ENCODE assay signal across 8 mouse cellular contexts in genomic region chr19:32487595-32488255, GRCm38 (mm10). TPM values are rescaled to one million over a fixed set of nuclear protein-coding genes. Genes with fewer than 3 reads are reported as not detected.
DNase-seq lines count a peak whose midpoint lies in the region; ATAC-seq and TF ChIP-seq lines count a peak whose summit lies in the region.
"Had no signal": no experiment of that assay in that cellular context is flagged by ENCODE, and none has a peak within 500 bp of the region (broad histone marks: within the 10 kb centered on the region; RNA-seq: fewer than 3 reads in every experiment).

No protein-coding gene starts in this region.

- DNase-seq in testis, postnatal 10 days (ENCODE audit: low spot score) = no peak
- no peak for DNase-seq in liver, embryonic 13.5 days
- no peak for DNase-seq in ovary, postnatal 36 days (ENCODE audit: low spot score)
- no peak for DNase-seq in thymus, postnatal 10 days (ENCODE audit: low spot score in 2 of 2)
- DNase-seq: lung, adult 18-20 months had no signal

- no peak overlapping the region for H3K9ac ChIP-seq in forebrain, embryonic 15.5 days (replicated peaks)
- H3K9ac ChIP-seq in liver, embryonic 13.5 days = peak overlapping the region; percentile 93

- H3K36me3 ChIP-seq in testis, adult 2 months (ENCODE audit: control insufficient read depth, insufficient read depth, low read length) = no peaks in the 10 kb centered on the region
- 0 out of 2 replicates have a peak, but pooled peaks cover 5% of the 10 kb centered on the region for H3K36me3 ChIP-seq in forebrain, embryonic 15.5 days
- peaks cover 23% of the 10 kb centered on the region for H3K36me3 ChIP-seq in liver, embryonic 13.5 days

- H3K27ac ChIP-seq in testis, adult 2 months (ENCODE audit: control insufficient read depth, insufficient read depth, low read depth, low read length) = peak overlapping the region; percentile 34; the same call in 1 of the 2 replicates
- H3K27ac ChIP-seq in forebrain, embryonic 15.5 days (replicated peaks) = no peak overlapping the region
- peak overlapping the region; percentile 95 for H3K27ac ChIP-seq in liver, embryonic 13.5 days

- no peak for TF ChIP-seq CTCF in testis, adult 2 months (IDR thresholded peaks at IDR 0.05; ENCODE audit: control insufficient read depth, insufficient read depth, insufficient replicate concordance, low read depth, low read length)

- no peaks in the 10 kb centered on the region for H3K9me3 ChIP-seq in forebrain, embryonic 15.5 days
- H3K9me3 ChIP-seq in liver, embryonic 13.5 days (replicated peaks) = no peaks in the 10 kb centered on the region

- no peaks in the 10 kb centered on the region for H3K27me3 ChIP-seq in testis, adult 2 months (ENCODE audit: control insufficient read depth, insufficient read depth, low read length)
- no peaks in the 10 kb centered on the region for H3K27me3 ChIP-seq in forebrain, embryonic 15.5 days
- H3K27me3 ChIP-seq in liver, embryonic 13.5 days = no peaks in the 10 kb centered on the region

- peak overlapping the region; percentile 84 for H3K4me2 ChIP-seq in forebrain, embryonic 15.5 days (replicated peaks)
- peak overlapping the region; percentile 84 for H3K4me2 ChIP-seq in liver, embryonic 13.5 days

- WGBS in forebrain, embryonic 15.5 days = 90% methylated on average over 8 of the region's 8 CpGs
- WGBS in liver, embryonic 13.5 days (ENCODE audit: insufficient replicate concordance) = 28% methylated on average over 8 of the region's 8 CpGs

- H3K4me1 ChIP-seq in testis, adult 2 months (ENCODE audit: control insufficient read depth, insufficient read depth, low read length) = peaks cover 2% of the 10 kb centered on the region; the same call in 1 of the 2 replicates
- H3K4me1 ChIP-seq in forebrain, embryonic 15.5 days = peaks cover 26% of the 10 kb centered on the region
- peaks cover 66% of the 10 kb centered on the region for H3K4me1 ChIP-seq in liver, embryonic 13.5 days (replicated peaks)

- H3K4me3 ChIP-seq in testis, adult 2 months (ENCODE audit: control insufficient read depth, low read depth, low read length) = no peak overlapping the region; the same call in 1 of the 2 replicates
- H3K4me3 ChIP-seq in forebrain, embryonic 15.5 days = no peak overlapping the region
- H3K4me3 ChIP-seq in liver, embryonic 13.5 days (replicated peaks) = peak overlapping the region; percentile 86

- TF ChIP-seq POLR2A in testis, adult 2 months (IDR thresholded peaks at IDR 0.05; ENCODE audit: control insufficient read depth, low read depth, low read length) = no peak

- no peak for ATAC-seq in forebrain, embryonic 15.5 days (replicated peaks)
- ATAC-seq in liver, embryonic 13.5 days (ENCODE audit: low read depth) = peak; percentile 45
- no peak for ATAC-seq in cerebellum, adult (ENCODE audit: insufficient number of reproducible peaks, low FRiP score, low TSS enrichment)

RNA-seq across cellular contexts. Expression of gene Minpp1, which starts 2.2 kb away (rescaled TPM):
- polyA plus RNA-seq in testis, adult 2 months (2012; rRNA removed) = 8.8 and 10.5 TPM in 2 replicates
- 48.6 and 50.0 TPM in 2 replicates for polyA plus RNA-seq in forebrain, embryonic 15.5 days (2015; fragmentation: Nextera tagmentation; extraction: Ambion mirVana)
- 99.9 and 110 TPM in 2 replicates for polyA plus RNA-seq in liver, embryonic 13.5 days (2015; fragmentation: Nextera tagmentation; extraction: Ambion mirVana)

RNA-seq across cellular contexts. Expression of gene Rpl9-ps6, which starts 21.3 kb away (rescaled TPM):
- 4.2 and 4.6 TPM in 2 replicates for polyA plus RNA-seq in testis, adult 2 months (2012; rRNA removed)
- polyA plus RNA-seq in forebrain, embryonic 15.5 days (2015; fragmentation: Nextera tagmentation; extraction: Ambion mirVana) = 63.1 and 70.5 TPM in 2 replicates
- polyA plus RNA-seq in liver, embryonic 13.5 days (2015; fragmentation: Nextera tagmentation; extraction: Ambion mirVana) = 99.8 and 126 TPM in 2 replicates

Comparison
In these comparisons a context has a peak if more than half of its experiments do, and no peak if none do; other contexts are left out.
1. RNA of gene Rpl9-ps6, which starts 21.3 kb away (polyA plus RNA-seq): 99.8 to 126 TPM in liver, embryonic 13.5 days and 63.1 to 70.5 TPM in forebrain, embryonic 15.5 days; 4.2 to 4.6 TPM in testis, adult 2 months; every median in the first group is over 10 times any median in the second.